9 mouse cellular contexts compared by ENCODE assay signal in the genomic region with DNA sequence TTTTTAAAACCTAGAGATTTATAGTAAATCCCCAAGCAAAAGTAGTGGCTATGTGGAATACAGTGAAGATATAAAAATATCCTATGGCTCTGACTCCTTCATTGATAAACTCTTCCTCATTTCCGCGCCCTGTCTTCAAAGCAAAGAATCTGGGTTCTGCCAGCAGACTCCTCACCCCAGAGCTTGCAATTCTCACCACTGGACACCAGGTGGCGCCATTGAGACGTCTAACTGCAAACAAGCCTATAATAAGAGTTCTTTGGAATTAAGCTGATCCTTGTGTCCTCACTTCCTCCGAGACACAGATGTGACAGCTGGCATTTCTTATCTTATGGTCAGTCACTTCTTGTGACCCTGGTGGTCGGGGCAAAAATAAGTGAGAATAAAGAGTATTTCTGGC.
DNase-seq lines count a peak whose midpoint lies in the region; ATAC-seq and TF ChIP-seq lines count a peak whose summit lies in the region.
"Had no signal": no experiment of that assay in that cellular context is flagged by ENCODE, and none has a peak within 500 bp of the region (broad histone marks: within the 10 kb centered on the region; RNA-seq: fewer than 3 reads in every experiment).

No protein-coding gene starts in this region.

- H3K9me3 ChIP-seq in forebrain, embryonic 16.5 days (ENCODE audit: control insufficient read depth, low read length): no peaks in the 10 kb centered on the region
- H3K9me3 ChIP-seq: limb, embryonic 12.5 days had no signal

- no peaks in the 10 kb centered on the region for H3K4me1 ChIP-seq in forebrain, embryonic 16.5 days (replicated peaks; ENCODE audit: control insufficient read depth, insufficient read depth, low read length)
- no peaks in the 10 kb centered on the region for H3K4me1 ChIP-seq in liver, adult 2 months (ENCODE audit: control insufficient read depth, insufficient read depth, low read length)
- H3K4me1 ChIP-seq: limb, embryonic 12.5 days had no signal

- H3K27me3 ChIP-seq in forebrain, embryonic 16.5 days (replicated peaks; ENCODE audit: control insufficient read depth, insufficient read depth, low read length): no peaks in the 10 kb centered on the region
- no peaks in the 10 kb centered on the region; the same call in 1 of the 2 replicates for H3K27me3 ChIP-seq in liver, adult 2 months (ENCODE audit: control insufficient read depth, insufficient read depth, low read length)
- H3K27me3 ChIP-seq: limb, embryonic 12.5 days had no signal

- DNase-seq in 3134 (ENCODE audit: extremely low read depth, insufficient read length, low spot score) (peak; percentile 35), ES-CJ7 (ENCODE audit: low read depth, low spot score) (peak; percentile 79)
- DNase-seq in c-Kit-positive CD71-positive TER-119-positive erythroid progenitor cells, embryonic 14.5 days (ENCODE audit: low spot score): peak; percentile 61
- DNase-seq in kidney, adult 9 months: peak; percentile 69
- peak; percentile 49 for DNase-seq in liver, adult 2 months (ENCODE audit: extremely low read depth, low read depth, low spot score)
- DNase-seq in retina, postnatal 1 day: peak; percentile 72
- peak; percentile 22 for DNase-seq in urinary bladder, postnatal 10 days (ENCODE audit: low spot score)

- H3K27ac ChIP-seq in forebrain, embryonic 16.5 days (ENCODE audit: low read length): no peak overlapping the region
- H3K27ac ChIP-seq in liver, adult 2 months (replicated peaks; ENCODE audit: insufficient read depth, low read depth, low read length): no peak overlapping the region
- H3K27ac ChIP-seq: limb, embryonic 12.5 days had no signal

- peak; percentile 85 for TF ChIP-seq CTCF in liver, adult 2 months (IDR thresholded peaks at IDR 0.05; ENCODE audit: low read depth, low read length)

- 19% methylated on average over 6 of the region's 6 CpGs for WGBS in forebrain, embryonic 16.5 days
- 25% methylated on average over 6 of the region's 6 CpGs for WGBS in liver, adult 2 months

- no peaks in the 10 kb centered on the region for H3K36me3 ChIP-seq in forebrain, embryonic 16.5 days (ENCODE audit: control insufficient read depth, insufficient read depth)
- H3K36me3 ChIP-seq in liver, adult 2 months (ENCODE audit: control insufficient read depth, insufficient read depth, low read length): no peaks in the 10 kb centered on the region
- H3K36me3 ChIP-seq: limb, embryonic 12.5 days had no signal

- ATAC-seq in forebrain, embryonic 16.5 days: peak; percentile 18; the same call in 1 of the 2 replicates

- no peak overlapping the region for H3K4me2 ChIP-seq in forebrain, embryonic 16.5 days (ENCODE audit: low read length)
- H3K4me2 ChIP-seq: limb, embryonic 12.5 days had no signal

- no peak overlapping the region for H3K4me3 ChIP-seq in forebrain, embryonic 16.5 days (replicated peaks; ENCODE audit: low read length)
- H3K4me3 ChIP-seq in liver, adult 2 months (ENCODE audit: insufficient read depth, low read depth, low read length): no peak overlapping the region
- H3K4me3 ChIP-seq: limb, embryonic 12.5 days had no signal

- H3K79me2 ChIP-seq in liver, adult 2 months (ENCODE audit: control insufficient read depth, insufficient read depth, low read length): no peaks in the 10 kb centered on the region

- no peak overlapping the region for H3K9ac ChIP-seq in forebrain, embryonic 16.5 days (replicated peaks; ENCODE audit: low read depth, low read length)
- no peak overlapping the region for H3K9ac ChIP-seq in liver, adult 2 months (ENCODE audit: low read depth, low read length)
- H3K9ac ChIP-seq: limb, embryonic 12.5 days had no signal

- TF ChIP-seq POLR2A in liver, adult 2 months (IDR thresholded peaks at IDR 0.05; ENCODE audit: extremely low read depth, insufficient read depth, low read length): no peak

Comparison
In these comparisons a context has a peak if more than half of its experiments do, and no peak if none do; other contexts are left out.
1. DNase-seq: peak in every context shown above with its lines; median percentile 79 in ES-CJ7; 72 in retina, postnatal 1 day; 69 in kidney, adult 9 months; 61 in c-Kit-positive CD71-positive TER-119-positive erythroid progenitor cells, embryonic 14.5 days; 49 in liver, adult 2 months; 35 in 3134; 22 in urinary bladder, postnatal 10 days.